Mouse (Mus musculus) heart, embryonic 15.5 days (tissue): ENCODE measurements around the gene Pole3. TPM values are rescaled to one million over a fixed set of nuclear protein-coding genes. Genes with fewer than 3 reads are reported as not detected.
A peak's percentile ranks its signal among the peaks of the same experiment; 100 is the strongest.
"Not testable (repeated sequence)": the region's sequence is repeated elsewhere in the genome, so short reads cannot be mapped to it uniquely, and the experiment has no call there.

Source experiments
- ATAC-seq: fragments of 200-750 bp; cut with Nextera tagmentation; replicated peaks from 2 replicates; pipeline ENCODE4 v1.8.0; 2017; ENCODE audit warnings: low read depth, moderate TSS enrichment; ENCODE audit not compliant: insufficient number of reproducible peaks, insufficient read depth, low FRiP score
- H3K27ac ChIP-seq: fragments of 300-500 bp; sonication (generic); 2 replicates; pipeline ENCODE4 v1.5.1; 2015; ENCODE audit warnings: mild to moderate bottlenecking, inconsistent platforms
- H3K27me3 ChIP-seq: fragments of 300-500 bp; sonication (generic); 2 replicates; pipeline ENCODE4 v1.6.1; 2015; ENCODE audit warnings: inconsistent platforms
- H3K36me3 ChIP-seq: fragments of 300-500 bp; sonication (generic); 2 replicates; pipeline ENCODE4 v1.6.1; 2015; ENCODE audit warnings: mild to moderate bottlenecking, inconsistent platforms
- H3K4me1 ChIP-seq: fragments of 300-500 bp; sonication (generic); replicated peaks from 2 replicates; pipeline ENCODE4 v1.6.1; 2015; ENCODE audit warnings: inconsistent platforms
- H3K4me2 ChIP-seq: fragments of 300-500 bp; sonication (generic); 2 replicates; pipeline ENCODE4 v1.6.1; 2015; ENCODE audit warnings: inconsistent platforms, mild to moderate bottlenecking, moderate library complexity
- H3K4me3 ChIP-seq: fragments of 300-500 bp; sonication (generic); 2 replicates; pipeline ENCODE4 v1.5.1; 2015; ENCODE audit warnings: mild to moderate bottlenecking, inconsistent platforms
- H3K9ac ChIP-seq: fragments of 300-500 bp; sonication (generic); 2 replicates; pipeline ENCODE4 v1.6.1; 2015; ENCODE audit warnings: mild to moderate bottlenecking, inconsistent platforms
- H3K9me3 ChIP-seq: fragments of 300-500 bp; sonication (generic); replicated peaks from 2 replicates; pipeline ENCODE4 v1.6.1; 2016; ENCODE audit warnings: inconsistent platforms
- WGBS: fragments of 180-500 bp; shearing (Covaris S2); methylation state at CpG from one replicate; pipeline ENCODE4 v1.1.7; 2015; ENCODE audit warnings: mixed read lengths; 5-methylcytosine and 5-hydroxymethylcytosine counted together
- polyA plus RNA-seq: library from polyadenylated mRNA; unstranded; fragments of >200 nt; fragmentation: Nextera tagmentation; extraction: Ambion mirVana; gene quantifications from 2 replicates; pipeline ENCODE4 v1.2.1, GENCODE M21; 2015

The Pole3 gene
- polyA plus RNA-seq, 1 experiment from 2014 or later, result 43.1 TPM

DNA sequence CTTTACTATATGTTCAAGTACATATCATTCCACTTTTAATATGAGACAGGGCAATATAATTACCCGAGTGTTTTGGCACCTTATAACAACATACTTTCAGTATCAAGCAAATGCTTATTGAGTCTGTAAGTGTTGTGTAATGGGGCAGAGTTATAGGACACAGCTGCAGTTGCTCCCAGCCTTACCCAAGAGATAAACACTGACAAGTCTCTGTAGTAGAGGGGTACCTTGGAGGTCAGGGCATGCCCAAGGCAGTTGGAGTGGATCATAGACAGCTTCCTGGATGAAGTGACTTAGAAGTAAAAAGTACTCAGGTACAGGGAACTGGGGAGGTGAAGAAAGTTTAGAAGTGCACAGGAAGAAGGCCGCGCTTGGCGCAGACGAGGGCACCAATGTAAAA, 37.7 kb downstream of the Pole3 start:
- no peaks in the 10 kb centered on the region for H3K4me1 ChIP-seq
- ATAC-seq, result no peak
- no peaks in the 10 kb centered on the region for H3K9me3 ChIP-seq
- H3K9ac ChIP-seq, result no peak overlapping the region
- H3K27me3 ChIP-seq, result no peaks in the 10 kb centered on the region
- no peak overlapping the region for H3K4me2 ChIP-seq
- H3K36me3 ChIP-seq, result no peaks in the 10 kb centered on the region
- H3K27ac ChIP-seq, result no peak overlapping the region
- H3K4me3 ChIP-seq, result no peak overlapping the region
- 82% methylated on average over 5 of the region's 5 CpGs for WGBS

DNA sequence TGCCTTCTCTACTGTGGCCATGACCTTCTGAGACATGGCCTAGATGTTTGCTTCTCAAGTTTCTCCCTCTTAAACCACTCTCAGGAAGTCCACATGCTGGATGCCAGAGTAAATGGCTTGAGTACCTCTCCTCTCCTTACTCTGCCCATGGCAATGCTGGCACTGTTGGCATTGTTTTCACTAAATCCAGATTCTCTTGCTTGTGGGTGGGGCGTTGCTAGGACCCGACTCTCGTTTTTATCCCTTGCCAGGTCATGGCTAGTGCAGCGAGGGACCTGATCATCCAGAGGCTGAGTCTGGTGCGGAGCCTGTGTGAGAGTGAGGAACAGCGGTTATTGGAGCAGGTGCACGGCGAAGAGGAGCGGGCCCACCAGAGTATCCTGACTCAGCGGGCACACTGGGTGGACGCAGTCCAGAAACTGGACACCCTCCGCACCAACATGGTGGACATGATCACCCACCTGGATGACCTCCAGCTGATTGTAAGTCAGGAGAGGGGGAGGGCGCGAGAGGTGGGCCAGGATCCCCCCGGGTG, 38.6 kb downstream of the Pole3 start:
- no peak for ATAC-seq
- H3K9me3 ChIP-seq, result no peaks in the 10 kb centered on the region

GRCm38 (mm10) chr4:62485450-62486161, 39.3 kb downstream of the Pole3 start:
- ATAC-seq, result no peak
- WGBS, result 75% methylated on average over 8 of the region's 8 CpGs
- H3K36me3 ChIP-seq, result no peaks in the 10 kb centered on the region
- no peak overlapping the region for H3K4me3 ChIP-seq
- H3K9ac ChIP-seq, result no peak overlapping the region
- no peak overlapping the region for H3K4me2 ChIP-seq
- no peaks in the 10 kb centered on the region for H3K4me1 ChIP-seq
- H3K9me3 ChIP-seq, result no peaks in the 10 kb centered on the region
- H3K27me3 ChIP-seq, result no peaks in the 10 kb centered on the region; the same call in 1 of the 2 replicates
- H3K27ac ChIP-seq, result no peak overlapping the region

More for the DNA sequence above, 38.6 kb downstream of the Pole3 start:
- 91% methylated on average over 15 of the region's 15 CpGs for WGBS
- Histone ChIP-seq H3K9ac (no peak overlapping the region), H3K4me2 (no peak overlapping the region), H3K4me1 (no peaks in the 10 kb centered on the region), H3K27me3 (no peaks in the 10 kb centered on the region; the same call in 1 of the 2 replicates), H3K27ac (no peak overlapping the region), H3K36me3 (no peaks in the 10 kb centered on the region), H3K4me3 (no peak overlapping the region)

DNA sequence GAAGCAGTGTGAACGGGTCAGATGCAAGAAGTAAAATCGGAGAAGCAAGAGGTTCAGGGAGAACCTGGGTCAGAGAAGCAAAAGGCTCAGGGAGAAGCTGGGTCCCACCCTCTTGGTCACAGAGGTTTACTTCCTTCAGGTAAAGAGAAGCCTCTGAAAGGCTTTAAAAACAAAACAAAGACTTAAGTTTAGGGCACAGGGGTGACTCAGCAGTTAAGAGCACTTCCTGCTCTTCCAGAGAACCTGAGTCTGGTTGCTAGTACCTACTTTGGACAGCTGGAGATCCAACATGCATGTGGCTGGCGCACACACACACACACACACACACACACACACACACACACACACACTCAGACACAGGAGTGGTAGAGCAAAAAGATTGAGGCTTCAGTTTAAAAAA, 39.9 kb downstream of the Pole3 start:
- WGBS, result 72% methylated on average over 3 of the region's 3 CpGs
- no peaks in the 10 kb centered on the region for H3K36me3 ChIP-seq
- H3K27ac ChIP-seq, result no peak overlapping the region
- peaks cover 3% of the 10 kb centered on the region for H3K4me1 ChIP-seq
- ATAC-seq, result no peak
- no peak overlapping the region for H3K4me3 ChIP-seq
- H3K9me3 ChIP-seq, result no peaks in the 10 kb centered on the region
- H3K27me3 ChIP-seq, result no peaks in the 10 kb centered on the region; the same call in 1 of the 2 replicates
- H3K4me2 ChIP-seq, result no peak overlapping the region
- no peak overlapping the region for H3K9ac ChIP-seq

DNA sequence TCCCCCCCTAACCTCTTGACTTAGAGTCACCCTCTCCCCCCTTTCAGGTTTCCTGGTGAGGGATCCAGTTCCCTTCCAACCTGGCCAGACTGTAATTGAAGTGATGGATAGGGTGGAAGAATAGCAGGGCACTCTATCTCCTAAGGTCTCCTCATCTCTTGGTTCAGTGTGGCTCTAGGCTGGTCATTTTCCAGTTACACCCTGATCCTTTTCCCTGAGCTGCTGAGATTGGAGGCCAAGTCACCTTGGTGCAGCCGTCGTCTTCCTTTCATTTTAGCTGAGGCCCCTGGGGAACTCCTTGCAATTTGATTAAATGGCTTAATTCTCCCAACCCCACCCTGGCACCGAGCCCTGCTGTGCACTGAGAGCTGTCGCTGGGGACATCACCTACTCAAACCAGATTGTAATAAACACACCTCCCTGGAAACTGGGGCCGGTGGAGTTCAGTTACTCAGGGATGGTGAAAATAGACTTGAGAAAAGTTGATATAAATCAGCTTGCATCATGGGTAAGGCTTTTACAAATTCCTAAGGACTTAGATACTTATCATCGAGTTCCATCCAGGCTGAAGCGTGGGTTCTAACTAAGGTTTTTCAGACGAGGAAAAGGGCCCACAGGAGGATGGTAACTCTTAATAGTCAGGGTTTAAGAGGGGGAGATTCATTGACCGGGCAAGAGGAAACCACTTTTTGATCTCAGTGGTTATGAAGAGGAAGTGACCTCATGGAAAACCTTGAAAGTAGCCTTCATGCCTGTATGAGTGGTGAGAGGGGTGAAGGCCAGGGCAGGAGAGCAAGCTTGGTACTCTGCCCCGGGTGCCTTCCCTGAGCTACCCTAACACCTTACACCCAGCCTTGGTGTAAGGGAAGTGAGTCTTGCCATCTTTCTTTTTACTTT, 43.9 kb downstream of the Pole3 start:
- Histone ChIP-seq H3K36me3 (no peaks in the 10 kb centered on the region), H3K4me2 (peak overlapping the region; percentile 86; the same call in 1 of the 2 replicates), H3K4me1 (peaks cover 11% of the 10 kb centered on the region), H3K27me3 (peaks cover 12% of the 10 kb centered on the region; the same call in 1 of the 2 replicates), H3K9me3 (no peaks in the 10 kb centered on the region), H3K27ac (no peak overlapping the region), H3K9ac (no peak overlapping the region), H3K4me3 (peak overlapping the region; percentile 47; the same call in 1 of the 2 replicates)
- WGBS, result 42% methylated on average over 10 of the region's 10 CpGs
- ATAC-seq, result peak; percentile 21; the same call in 1 of the 2 replicates

GRCm38 (mm10) chr4:62479937-62480708, 44.7 kb downstream of the Pole3 start, which contains the start of gene Bspry:
Gene Bspry (plus strand): TSS chr4:62480053.
- Histone ChIP-seq H3K36me3 (no peaks in the 10 kb centered on the region), H3K27me3 (peaks cover 12% of the 10 kb centered on the region; the same call in 1 of the 2 replicates), H3K4me1 (peaks cover 11% of the 10 kb centered on the region), H3K9me3 (no peaks in the 10 kb centered on the region), H3K4me2 (peak within 1 kb of the TSS; percentile 86), H3K4me3 (peak within 1 kb of the TSS; percentile 47), H3K9ac (peak within 1 kb of the TSS; percentile 14; the same call in 1 of the 2 replicates), H3K27ac (no peak within 1 kb of the TSS)
- ATAC-seq, result peak; percentile 80
- WGBS, result 3% methylated on average over 71 of the region's 71 CpGs

GRCm38 (mm10) chr4:62479593-62479936, 45.3 kb downstream of the Pole3 start:
- 13% methylated on average over 11 of the region's 11 CpGs for WGBS
- Histone ChIP-seq H3K27me3 (peaks cover 12% of the 10 kb centered on the region; the same call in 1 of the 2 replicates), H3K4me2 (peak overlapping the region; percentile 86), H3K4me3 (peak overlapping the region; percentile 47), H3K4me1 (peaks cover 11% of the 10 kb centered on the region)
- H3K36me3 ChIP-seq, H3K9me3 ChIP-seq, H3K27ac ChIP-seq, H3K9ac ChIP-seq, ATAC-seq: not testable (repeated sequence)

GRCm38 (mm10) chr4:62477542-62478244, 47.2 kb downstream of the Pole3 start:
- Histone ChIP-seq H3K4me2 (no peak overlapping the region), H3K4me1 (peaks cover 11% of the 10 kb centered on the region), H3K9me3 (no peaks in the 10 kb centered on the region), H3K27me3 (peaks cover 12% of the 10 kb centered on the region; the same call in 1 of the 2 replicates), H3K4me3 (no peak overlapping the region), H3K27ac (no peak overlapping the region), H3K9ac (no peak overlapping the region), H3K36me3 (no peaks in the 10 kb centered on the region)
- 75% methylated on average over 6 of the region's 6 CpGs for WGBS
- no peak for ATAC-seq

GRCm38 (mm10) chr4:62475793-62476192, 49.1 kb downstream of the Pole3 start:
- peaks cover 11% of the 10 kb centered on the region for H3K4me1 ChIP-seq
- 78% methylated on average over 6 of the region's 6 CpGs for WGBS
- H3K4me3 ChIP-seq, result no peak overlapping the region
- no peak overlapping the region for H3K9ac ChIP-seq
- H3K4me2 ChIP-seq, result no peak overlapping the region
- no peak overlapping the region for H3K27ac ChIP-seq
- H3K9me3 ChIP-seq, result no peaks in the 10 kb centered on the region
- H3K27me3 ChIP-seq, result peaks cover 12% of the 10 kb centered on the region; the same call in 1 of the 2 replicates
- no peak for ATAC-seq
- no peaks in the 10 kb centered on the region for H3K36me3 ChIP-seq

- Histone ChIP-seq H3K4me2 (no peak overlapping the region), H3K4me3 (no peak overlapping the region), H3K36me3 (no peaks in the 10 kb centered on the region), H3K27me3 (peaks cover 12% of the 10 kb centered on the region; the same call in 1 of the 2 replicates), H3K27ac (no peak overlapping the region), H3K9me3 (no peaks in the 10 kb centered on the region), H3K9ac (no peak overlapping the region), H3K4me1 (peaks cover 15% of the 10 kb centered on the region)
- ATAC-seq, result no peak
- 87% methylated on average over 2 of the region's 2 CpGs for WGBS
Observed at GRCm38 (mm10) chr4:62475131-62475530, 49.7 kb downstream of the Pole3 start.
